Mouse (Mus musculus): Measurements from ENCODE around the gene Nop9. TPM values are rescaled to one million over a fixed set of nuclear protein-coding genes. Genes with fewer than 3 reads are reported as not detected.

Gene Nop9
- total RNA-seq, 2 experiments from 2014 or later: 14.0 to 14.3 TPM

DNA sequence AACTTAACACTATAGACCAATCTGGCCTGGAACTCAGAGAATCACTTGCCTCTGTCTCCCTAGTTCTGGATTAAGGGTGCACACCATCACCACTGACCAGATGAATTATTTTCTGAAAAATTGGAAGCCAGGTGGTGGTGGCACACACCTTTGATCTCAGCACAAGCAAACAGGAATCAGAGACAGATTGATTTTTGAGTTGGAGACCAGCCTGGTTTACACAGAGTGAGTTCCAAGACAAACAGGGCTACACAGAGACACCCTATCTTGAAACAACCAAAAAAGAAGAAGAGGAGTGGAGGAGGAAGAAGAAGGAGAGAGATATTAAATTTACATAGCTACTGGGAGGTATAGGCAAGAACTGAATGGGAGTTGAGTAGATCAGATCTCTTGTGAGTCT is 19.2 kb upstream of the Nop9 start:
- DNase-seq (ENCODE audit: low spot score in 2 of 2): no peak

GRCm38 (mm10) chr14:55727889-55728685 is 17.4 kb upstream of the Nop9 start:
- DNase-seq (ENCODE audit: low spot score in 2 of 2): no peak

DNA sequence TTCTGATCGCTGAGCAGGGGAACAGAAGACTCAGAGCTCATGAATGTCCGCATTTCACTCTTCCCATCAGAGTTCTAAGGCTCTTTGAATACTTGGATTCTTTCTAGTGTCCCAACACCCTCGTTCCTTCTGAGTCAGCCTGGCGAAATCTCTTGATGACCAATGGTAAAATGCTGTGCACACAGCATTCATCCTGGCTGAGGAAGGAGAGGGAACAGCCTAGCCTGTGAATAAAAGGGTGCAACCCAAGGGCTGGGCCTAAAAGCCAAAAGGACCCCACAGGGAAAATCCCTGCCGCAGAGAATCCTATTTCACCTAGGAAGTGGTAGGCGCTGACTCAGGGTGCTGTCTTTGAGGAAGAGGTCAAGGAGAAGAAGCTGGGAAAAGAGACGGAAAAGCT is 15.4 kb upstream of the Nop9 start:
- no peak for DNase-seq (ENCODE audit: low spot score in 2 of 2)

GRCm38 (mm10) chr14:55730531-55731032 is 14.9 kb upstream of the Nop9 start:
- DNase-seq (ENCODE audit: low spot score in 2 of 2): no peak

- no peak for DNase-seq (ENCODE audit: low spot score in 2 of 2)
These were observed 11.6 kb upstream of the Nop9 start for GRCm38 (mm10) chr14:55733889-55734288.

GRCm38 (mm10) chr14:55734869-55735268 is 10.6 kb upstream of the Nop9 start:
- no peak for DNase-seq (ENCODE audit: low spot score in 2 of 2)

DNA sequence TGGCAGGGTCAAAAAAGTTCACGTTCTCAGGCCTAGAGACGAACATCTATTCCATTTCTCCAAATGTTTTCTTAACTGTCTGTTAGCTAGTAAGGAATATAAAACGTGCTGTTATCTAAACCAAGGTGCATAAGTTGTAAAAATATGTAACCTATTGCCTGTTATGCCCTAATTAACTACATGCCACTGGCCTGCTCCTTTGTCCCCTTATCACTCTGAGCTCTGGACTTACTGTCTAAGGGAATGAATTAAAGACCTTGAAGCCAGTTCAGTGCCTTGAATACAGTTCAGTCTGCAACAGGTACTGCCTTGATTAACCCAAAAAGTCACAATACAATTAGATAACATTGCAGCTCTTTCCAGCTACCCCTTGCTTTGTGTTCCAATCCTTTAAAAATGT is 10.2 kb upstream of the Nop9 start:
- no peak for DNase-seq (ENCODE audit: low spot score in 2 of 2)

DNA sequence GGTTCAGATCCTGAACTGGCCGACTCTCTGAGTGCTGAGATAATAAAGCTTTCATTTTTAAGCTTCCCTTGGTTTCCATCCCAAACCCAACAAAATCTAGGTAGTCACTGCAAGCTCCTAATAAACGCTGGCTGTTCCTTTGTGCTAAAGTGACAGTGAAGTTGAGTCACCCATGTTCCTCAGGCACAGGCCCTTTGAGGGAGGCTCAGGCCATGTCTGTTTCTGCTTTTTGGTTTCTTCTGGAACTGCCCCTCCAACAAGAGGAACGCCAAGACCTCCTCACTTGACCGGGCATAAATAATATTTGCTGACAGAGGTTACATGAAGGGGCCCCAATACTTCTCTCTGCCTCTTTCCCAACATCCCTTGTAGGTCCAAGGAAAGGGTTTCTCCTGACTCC is 9.7 kb upstream of the Nop9 start:
- DNase-seq (ENCODE audit: low spot score in 2 of 2): no peak

DNA sequence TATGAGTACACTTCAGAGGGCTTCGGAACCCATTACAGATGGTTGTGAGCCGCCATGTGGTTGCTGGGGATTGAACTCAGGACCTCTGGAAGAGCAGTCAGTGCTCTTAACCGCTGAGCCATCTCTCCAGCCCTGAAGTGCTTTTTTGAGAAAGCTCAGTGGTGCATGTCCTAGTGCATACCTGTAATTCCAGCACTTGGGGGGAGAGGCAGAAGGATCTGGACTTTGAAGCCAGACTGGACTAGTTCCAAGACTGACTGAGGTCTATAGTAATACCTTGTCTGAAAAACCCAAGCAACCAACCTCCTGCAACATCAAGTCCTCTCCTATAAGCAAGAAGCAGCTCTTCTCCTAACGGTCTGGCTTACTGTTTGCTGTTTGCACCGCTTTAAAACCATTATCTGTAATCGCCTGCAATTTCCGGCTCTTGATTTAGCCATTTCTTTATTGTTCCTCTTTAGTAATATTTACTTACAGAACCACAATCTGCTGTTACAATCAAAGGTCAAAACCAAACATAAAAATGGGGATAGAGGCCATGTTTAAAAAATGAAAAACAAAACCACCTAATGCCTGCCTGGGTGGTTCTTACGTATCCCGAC is 8.3 kb upstream of the Nop9 start:
- no peak for DNase-seq (ENCODE audit: low spot score in 2 of 2)

DNA sequence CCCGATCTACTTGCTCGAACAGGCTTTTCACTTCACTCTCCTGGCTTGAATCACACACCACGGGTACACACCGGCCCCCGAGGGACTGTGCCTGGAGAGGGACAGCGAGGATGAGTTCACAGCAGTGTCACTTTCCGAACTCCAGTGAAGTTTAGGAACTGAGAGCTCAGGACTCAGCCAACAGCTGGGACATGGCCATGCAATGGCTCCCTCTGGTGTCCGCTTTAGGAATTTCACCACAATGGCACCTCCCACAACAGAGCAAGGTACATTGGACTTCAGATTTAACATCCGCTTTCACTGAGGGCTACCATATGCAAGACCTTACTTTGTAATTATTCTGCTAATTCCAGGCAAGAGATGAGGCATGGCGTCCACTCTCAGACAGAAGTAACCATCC is 1.8 kb upstream of the Nop9 start:
- DNase-seq (ENCODE audit: low spot score in 2 of 2): peak; percentile 87 to 91

GRCm38 (mm10) chr14:55745861-55746237 is 356 bp downstream of the Nop9 start:
- DNase-seq (ENCODE audit: low spot score in 2 of 2): no peak

DNA sequence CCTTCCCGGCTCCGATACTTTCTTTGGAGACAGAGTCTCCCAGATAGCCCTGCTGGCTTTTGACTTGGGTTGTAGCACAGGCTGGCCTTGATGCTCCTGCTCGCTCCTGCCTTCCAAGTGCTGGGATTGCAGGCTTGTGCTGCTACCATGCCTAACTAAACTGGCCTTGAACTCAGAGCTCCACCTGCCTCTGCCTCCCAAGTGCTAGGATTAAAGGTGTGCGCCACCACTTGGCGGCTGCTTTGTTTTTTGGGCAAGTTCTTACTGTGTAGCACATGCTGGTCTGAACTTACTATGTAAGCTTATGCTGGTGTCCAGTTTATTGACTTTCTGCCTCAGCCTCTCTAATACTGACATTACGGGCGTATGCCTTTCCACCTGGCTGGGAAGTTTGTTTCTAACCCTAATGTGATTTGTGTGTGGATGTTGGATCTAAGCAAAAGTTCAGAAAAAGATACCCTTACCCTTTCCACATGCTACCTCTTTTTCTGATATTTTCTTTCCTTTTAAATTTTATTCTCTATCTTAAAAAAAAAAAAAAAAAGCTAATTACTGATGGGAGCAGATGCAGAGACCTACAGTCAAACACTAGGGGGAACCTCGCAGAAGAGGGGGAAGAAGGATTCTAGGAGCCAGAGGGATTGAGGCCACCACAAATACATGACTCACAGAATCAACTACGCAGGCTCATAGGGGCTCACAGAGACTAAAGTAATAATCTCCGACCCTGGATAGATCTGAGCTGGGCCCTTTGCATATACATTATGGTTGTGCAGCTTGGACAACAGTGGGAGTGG is 1.8 kb downstream of the Nop9 start:
- no peak for DNase-seq (ENCODE audit: low spot score in 2 of 2)

DNA sequence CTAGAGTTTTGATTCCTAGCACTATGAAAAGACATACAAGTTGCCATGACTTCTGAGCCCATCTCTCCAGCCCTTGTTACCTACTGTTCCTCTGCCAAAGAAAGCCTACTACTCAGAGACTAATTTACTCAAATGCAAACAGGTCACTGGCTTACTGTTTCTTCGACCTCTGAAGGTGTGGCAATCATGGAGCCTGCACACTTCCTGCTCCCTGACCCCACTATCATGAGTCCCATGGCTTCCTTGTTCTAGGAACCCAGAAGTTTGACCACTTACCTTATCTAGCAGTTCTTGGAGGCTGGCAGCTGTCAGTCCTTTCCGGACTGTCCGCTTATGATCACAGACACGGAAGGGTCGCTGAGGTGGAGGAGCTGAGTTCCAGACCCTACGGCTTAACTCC is 12.1 kb downstream of the Nop9 start:
- DNase-seq (ENCODE audit: low spot score in 2 of 2): no peak

- DNase-seq (ENCODE audit: low spot score in 2 of 2): peak in 1 of 2 experiments; percentile 19
These were observed 12.9 kb downstream of the Nop9 start, which contains the start of gene Cideb for GRCm38 (mm10) chr14:55758363-55758784. Gene Cideb (minus strand): TSS chr14:55758458.

DNA sequence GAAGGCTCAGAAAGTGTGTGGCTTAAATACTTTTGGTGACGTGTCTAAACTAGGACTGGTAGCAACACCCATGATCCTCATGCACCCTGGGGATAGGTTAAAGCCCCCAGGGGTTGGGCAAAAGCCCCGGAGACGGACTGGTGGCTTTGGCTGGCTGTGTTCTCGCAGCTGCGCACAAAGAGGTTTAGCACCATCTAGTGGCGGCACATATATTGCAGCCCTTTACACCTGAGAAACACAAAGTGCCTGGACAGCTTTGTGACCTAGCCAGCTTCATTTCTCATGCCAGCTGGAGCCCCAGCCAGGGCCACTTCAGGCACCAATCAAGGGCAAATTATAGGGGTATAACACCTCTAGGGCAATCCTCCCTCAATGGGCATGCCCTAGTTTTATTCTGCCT is 14.7 kb downstream of the Nop9 start:
- peak; percentile 81 to 82 for DNase-seq (ENCODE audit: low spot score in 2 of 2)

DNA sequence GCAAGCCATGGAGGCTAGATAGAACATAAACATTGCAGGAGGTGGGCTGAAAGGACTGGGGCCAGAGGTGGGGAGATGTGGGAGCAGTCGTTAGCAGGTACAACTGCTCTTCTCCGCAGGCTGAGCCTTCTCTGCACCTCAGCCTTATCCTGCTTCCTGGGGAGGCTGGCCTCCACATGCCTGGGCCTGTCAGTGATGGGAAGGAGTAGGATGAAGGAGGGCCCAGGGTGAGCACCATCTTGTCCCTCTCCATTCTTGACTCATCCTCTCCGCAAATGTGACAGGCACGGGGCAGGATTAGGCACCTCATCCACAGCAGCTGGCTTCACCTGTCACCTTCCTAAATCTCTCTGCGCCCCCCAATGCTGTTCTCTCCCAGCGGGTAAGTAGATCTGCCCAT is 15.7 kb downstream of the Nop9 start, which contains the start of gene Ltb4r2:
Gene Ltb4r2 (plus strand): TSS at position 266 of the 400 bp plus-strand sequence.
- DNase-seq (ENCODE audit: low spot score in 2 of 2): no peak

DNA sequence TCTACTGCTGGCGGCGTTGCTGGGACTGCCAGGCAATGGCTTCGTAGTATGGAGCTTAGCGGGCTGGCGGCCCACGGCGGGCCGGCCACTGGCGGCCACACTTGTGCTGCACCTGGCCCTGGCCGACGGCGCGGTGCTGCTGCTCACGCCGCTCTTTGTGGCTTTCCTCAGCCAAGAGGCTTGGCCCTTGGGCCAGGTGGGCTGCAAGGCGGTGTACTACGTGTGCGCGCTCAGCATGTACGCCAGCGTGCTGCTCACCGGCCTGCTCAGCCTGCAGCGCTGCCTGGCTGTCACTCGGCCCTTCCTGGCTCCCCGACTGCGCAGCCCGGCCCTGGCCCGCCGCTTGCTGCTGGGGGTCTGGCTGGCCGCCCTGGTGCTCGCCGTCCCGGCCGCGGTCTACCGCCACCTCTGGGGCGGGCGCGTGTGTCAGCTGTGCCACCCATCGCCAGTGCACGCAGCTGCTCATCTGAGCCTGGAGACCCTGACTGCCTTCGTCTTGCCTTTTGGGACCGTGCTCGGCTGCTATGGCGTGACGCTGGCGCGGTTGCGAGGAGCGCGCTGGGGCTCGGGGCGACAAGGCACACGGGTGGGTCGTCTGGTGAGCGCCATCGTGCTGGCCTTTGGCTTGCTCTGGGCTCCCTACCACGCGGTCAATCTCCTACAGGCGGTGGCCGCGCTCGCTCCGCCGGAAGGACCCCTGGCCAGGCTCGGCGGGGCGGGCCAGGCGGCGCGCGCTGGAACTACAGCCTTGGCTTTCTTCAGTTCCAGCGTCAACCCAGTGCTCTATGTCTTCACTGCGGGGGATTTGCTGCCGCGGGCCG is 16.7 kb downstream of the Nop9 start:
- peak; percentile 42 to 45 for DNase-seq (ENCODE audit: low spot score in 2 of 2)

DNA sequence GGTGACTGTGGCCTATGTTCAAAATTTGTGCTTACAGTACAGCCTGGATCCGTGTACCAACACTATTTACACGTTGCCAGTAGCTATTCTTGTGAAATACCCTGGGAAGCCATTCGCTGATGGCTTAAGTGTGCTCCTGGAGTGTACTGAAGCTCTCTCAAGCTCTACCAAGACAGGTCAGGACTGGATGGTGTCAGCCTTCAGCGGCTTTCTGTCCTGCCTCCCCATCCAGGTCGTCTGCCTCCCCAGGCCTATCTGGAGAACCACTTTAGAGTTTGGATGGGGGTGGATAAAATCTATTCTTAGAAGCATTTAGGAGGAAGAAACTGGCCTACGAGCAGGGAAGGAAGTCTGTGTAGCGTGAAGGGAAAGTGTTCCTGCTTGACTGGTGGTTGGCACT is 17.7 kb downstream of the Nop9 start:
- DNase-seq (ENCODE audit: low spot score in 2 of 2): no peak

GRCm38 (mm10) chr14:55765696-55766095 is 20.2 kb downstream of the Nop9 start, which contains the start of gene Ltb4r1:
Gene Ltb4r1 (plus strand): TSS chr14:55765962.
- DNase-seq (ENCODE audit: low spot score in 2 of 2): no peak

GRCm38 (mm10) chr14:55767519-55768414 is 22.3 kb downstream of the Nop9 start:
- DNase-seq (ENCODE audit: low spot score in 2 of 2): peak; percentile 46 to 51
